Mouse (Mus musculus) cerebellum, adult 9-10 months (tissue): ENCODE data around the gene Igf1r.

Source experiments
- DNase-seq: peaks from one replicate; pipeline ENCODE4 v3.0.0; 2022

Gene Igf1r

GRCm38 (mm10) chr7:68089725-68090124 lies 137.1 kb downstream of the Igf1r start:
- no peak for DNase-seq

GRCm38 (mm10) chr7:68090576-68090975 lies 137.9 kb downstream of the Igf1r start:
- no peak for DNase-seq

- DNase-seq: no peak
Observed at GRCm38 (mm10) chr7:68092304-68092978, 139.8 kb downstream of the Igf1r start.

GRCm38 (mm10) chr7:68093817-68094216 lies 141.2 kb downstream of the Igf1r start:
- DNase-seq: no peak

- DNase-seq: no peak
Observed at GRCm38 (mm10) chr7:68095574-68095973, 142.9 kb downstream of the Igf1r start.

GRCm38 (mm10) chr7:68096411-68096810 lies 143.8 kb downstream of the Igf1r start:
- no peak for DNase-seq

- DNase-seq: no peak
Observed at GRCm38 (mm10) chr7:68097081-68097836, 144.6 kb downstream of the Igf1r start.

GRCm38 (mm10) chr7:68098098-68098497 lies 145.5 kb downstream of the Igf1r start:
- no peak for DNase-seq

- no peak for DNase-seq
Observed at GRCm38 (mm10) chr7:68100388-68100787, 147.8 kb downstream of the Igf1r start.

GRCm38 (mm10) chr7:68102456-68103177 lies 150.0 kb downstream of the Igf1r start:
- DNase-seq: no peak

GRCm38 (mm10) chr7:68103178-68103530 lies 150.5 kb downstream of the Igf1r start:
- no peak for DNase-seq

GRCm38 (mm10) chr7:68111532-68111931 lies 158.9 kb downstream of the Igf1r start:
- no peak for DNase-seq

- DNase-seq: no peak
Observed at GRCm38 (mm10) chr7:68112582-68112981, 160.0 kb downstream of the Igf1r start.

GRCm38 (mm10) chr7:68114364-68114763 lies 161.7 kb downstream of the Igf1r start:
- no peak for DNase-seq

- no peak for DNase-seq
Observed at GRCm38 (mm10) chr7:68114983-68115715, 162.5 kb downstream of the Igf1r start.

- DNase-seq: no peak
Observed at GRCm38 (mm10) chr7:68117567-68117966, 164.9 kb downstream of the Igf1r start.

- no peak for DNase-seq
Observed at GRCm38 (mm10) chr7:68117981-68118380, 165.4 kb downstream of the Igf1r start.

GRCm38 (mm10) chr7:68119605-68120004 lies 167.0 kb downstream of the Igf1r start:
- DNase-seq: no peak

- no peak for DNase-seq
Observed at GRCm38 (mm10) chr7:68122418-68122817, 169.8 kb downstream of the Igf1r start.

GRCm38 (mm10) chr7:68125347-68125746 lies 172.7 kb downstream of the Igf1r start:
- DNase-seq: no peak

- peak; percentile 68 for DNase-seq
Observed at GRCm38 (mm10) chr7:68127799-68128261, 175.2 kb downstream of the Igf1r start.

- peak; percentile 66 for DNase-seq
Observed at GRCm38 (mm10) chr7:68128271-68128674, 175.6 kb downstream of the Igf1r start.

- DNase-seq: peak; percentile 100
Observed at GRCm38 (mm10) chr7:68129077-68129511, 176.5 kb downstream of the Igf1r start.
